Mouse (Mus musculus) retina, postnatal 7 days (tissue): ENCODE measurements around the gene Ccdc27.

Experiments
- DNase-seq: peaks from one replicate; pipeline ENCODE4 v3.0.0-alpha.2; 2012; ENCODE audit warnings: low read depth, low spot score

The Ccdc27 gene

DNA sequence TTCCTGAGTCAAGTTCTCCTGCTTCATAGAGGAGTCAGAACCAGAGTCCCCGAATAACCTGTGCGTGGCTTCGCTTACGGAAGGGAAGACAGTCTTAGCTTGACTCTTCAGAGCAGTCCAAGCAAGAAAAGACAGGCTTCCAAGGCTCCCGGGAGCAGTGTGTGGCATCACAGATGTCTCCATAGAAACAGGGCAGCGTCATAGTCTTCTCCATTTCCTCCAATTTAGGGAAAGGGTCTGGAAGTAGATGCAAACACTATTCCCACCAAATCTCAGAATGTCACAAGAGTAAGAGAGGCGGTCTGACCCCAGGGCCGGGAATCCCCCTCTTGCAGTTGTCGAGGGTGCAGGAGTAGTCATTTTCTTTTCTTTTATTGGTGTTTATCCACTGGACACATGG lies at the start of gene Ccdc27:
Gene Ccdc27, minus strand, starts transcription at position 101 of the 400 bp plus-strand sequence.
- no peak for DNase-seq

DNA sequence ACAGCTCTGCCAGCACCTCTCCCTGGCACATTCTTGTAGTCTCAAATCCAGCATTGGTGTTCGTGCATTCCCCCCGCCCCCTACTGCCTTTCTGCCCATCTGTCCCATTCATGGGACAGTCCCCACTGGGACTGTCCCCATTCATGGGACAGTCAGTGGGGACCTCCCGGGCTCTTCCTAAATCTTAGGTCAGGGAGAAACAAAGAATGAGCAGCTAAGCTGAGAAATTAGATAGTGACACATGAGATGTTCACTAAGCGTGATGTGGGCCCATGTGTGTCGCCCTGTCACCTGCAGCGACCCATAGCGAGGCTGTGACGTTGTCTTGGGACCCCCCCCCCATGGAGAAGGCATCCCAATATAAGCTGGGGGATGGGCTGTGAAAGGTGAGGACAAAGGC lies 48.9 kb upstream of the Ccdc27 start:
- DNase-seq: no peak

DNA sequence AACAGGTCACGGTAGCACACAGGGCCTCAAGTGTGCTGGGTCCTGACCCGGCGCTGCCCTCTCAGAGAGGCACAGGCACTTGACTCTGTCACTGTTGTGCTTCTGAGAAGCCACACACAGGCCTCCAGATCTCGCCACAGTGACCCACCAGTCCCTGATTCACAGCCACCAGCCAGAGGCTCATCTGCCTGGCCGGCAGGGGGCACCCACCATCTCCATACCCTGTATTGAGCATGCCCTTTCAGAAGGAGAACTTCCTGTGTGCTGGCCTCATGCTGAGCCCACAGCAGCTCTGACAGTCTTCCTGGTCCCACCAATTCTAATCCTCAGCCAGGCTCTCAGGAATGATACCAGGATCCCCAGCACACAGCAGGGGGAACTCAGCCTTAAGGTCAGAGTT lies 46.7 kb upstream of the Ccdc27 start:
- no peak for DNase-seq

DNA sequence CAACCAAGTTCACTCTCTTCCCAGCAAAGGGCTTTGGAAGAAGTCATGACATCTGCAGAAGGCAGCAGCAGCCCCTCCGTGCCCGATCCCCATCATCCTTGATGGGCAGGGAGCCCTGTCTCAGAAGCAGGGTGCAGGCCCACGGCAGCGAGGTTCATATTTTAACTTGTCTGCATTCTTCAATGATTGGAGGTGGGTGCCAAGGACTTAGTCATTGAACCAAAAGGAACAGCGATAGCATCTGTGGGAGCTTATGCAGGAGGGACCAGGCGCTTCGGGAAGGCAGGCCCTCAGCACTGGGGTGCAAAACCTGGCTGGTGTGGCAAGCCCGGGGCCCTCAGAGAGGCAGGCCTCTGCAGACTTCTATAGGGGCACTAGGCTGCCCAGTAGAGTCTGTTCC lies 44.0 kb upstream of the Ccdc27 start:
- DNase-seq: no peak

DNA sequence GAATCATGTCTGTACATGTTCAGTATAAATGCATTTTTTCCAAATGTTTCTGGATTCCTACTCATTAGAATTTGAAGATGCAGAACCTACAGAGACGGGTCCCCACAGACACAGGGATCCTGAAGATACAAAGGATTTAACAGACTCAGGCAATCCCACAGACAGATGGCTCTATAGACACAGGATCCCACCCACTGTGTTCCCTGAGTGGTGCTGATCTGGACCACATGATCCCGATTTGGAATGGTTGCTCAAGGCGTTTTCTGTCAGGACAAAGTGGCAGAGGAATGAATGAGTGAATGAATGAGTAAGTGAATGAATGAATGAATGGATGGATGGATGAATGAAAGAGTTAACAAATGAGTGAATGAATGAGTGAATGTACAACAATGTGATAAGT lies 43.4 kb upstream of the Ccdc27 start:
- DNase-seq: no peak

DNA sequence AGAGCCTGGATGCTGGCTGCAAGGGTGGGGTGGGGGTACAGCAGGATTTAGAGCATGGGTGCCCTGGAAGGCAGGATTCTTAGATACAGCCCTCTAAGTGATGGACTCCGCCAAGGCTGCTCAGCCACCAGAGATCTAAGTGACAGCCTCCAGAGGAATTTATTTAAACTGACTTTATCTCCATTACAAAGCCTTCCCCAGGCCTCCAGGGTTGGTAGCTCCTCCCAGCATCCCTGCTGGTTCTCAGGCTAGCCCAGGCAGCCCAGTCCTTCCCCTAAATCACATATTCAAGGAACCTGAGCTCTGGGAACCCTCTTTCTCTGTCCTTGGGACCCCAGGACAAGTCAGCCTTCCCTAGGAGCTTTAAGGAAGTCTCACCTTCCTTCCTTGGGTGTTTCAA lies 39.5 kb upstream of the Ccdc27 start:
- no peak for DNase-seq

DNA sequence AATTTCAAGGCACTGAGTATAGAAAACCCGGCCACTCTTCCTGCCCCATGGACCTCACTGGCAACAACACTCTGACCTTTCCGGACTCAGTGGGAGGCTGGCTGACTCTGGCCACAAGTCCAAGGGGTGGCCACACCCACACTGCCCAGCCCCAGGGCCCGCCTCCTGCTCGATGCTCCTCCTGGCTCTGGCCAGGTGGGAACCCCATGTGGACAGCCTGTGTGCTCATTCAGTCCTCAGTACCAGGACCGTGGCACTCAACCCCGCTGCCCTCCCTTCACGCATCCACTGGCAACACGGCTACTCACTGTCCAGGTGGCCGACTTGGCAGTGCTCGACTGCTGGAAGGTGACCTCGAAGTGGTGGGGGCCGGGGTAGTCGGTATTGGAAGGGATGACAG lies 38.5 kb upstream of the Ccdc27 start:
- no peak for DNase-seq

DNA sequence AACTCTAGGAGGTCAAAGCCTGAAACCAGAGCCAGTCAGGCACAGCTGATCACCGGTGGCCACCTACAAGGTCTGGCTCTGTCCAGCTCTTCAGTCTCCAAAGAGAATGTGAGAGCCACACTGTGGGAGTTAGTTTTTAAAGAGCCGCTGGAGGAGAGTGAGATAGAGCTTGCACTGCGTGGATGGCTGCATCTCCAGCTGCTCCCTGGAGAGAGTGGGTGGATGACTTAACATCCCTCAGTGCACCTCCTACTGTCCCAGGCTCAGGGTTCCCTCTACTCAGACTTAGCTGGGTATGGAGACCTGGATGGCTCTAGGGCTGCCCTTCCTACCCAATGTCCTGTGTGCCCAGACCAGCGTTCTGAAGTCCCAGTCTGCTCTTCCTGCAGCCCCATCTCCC lies 37.7 kb upstream of the Ccdc27 start:
- DNase-seq: no peak

DNA sequence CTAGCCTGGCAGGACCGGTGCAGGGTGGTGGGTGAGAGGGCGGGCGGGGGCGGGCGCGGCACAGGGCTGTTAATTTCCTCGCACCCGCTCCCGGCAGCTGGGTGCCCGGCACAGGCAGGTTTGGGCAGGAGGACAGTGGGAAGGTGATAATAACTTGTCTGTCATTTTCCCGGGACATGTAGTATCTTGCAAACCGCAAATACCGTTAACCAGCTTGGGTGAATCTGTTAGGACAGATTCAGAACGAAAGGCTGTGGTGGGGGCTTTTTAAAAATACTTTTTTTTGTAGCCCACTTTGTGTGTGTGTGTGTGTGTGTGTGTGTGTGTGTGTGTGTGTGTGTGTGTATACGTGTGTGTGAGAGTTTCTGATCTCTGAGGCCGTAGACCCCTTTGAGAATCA lies 29.5 kb upstream of the Ccdc27 start:
- no peak for DNase-seq

DNA sequence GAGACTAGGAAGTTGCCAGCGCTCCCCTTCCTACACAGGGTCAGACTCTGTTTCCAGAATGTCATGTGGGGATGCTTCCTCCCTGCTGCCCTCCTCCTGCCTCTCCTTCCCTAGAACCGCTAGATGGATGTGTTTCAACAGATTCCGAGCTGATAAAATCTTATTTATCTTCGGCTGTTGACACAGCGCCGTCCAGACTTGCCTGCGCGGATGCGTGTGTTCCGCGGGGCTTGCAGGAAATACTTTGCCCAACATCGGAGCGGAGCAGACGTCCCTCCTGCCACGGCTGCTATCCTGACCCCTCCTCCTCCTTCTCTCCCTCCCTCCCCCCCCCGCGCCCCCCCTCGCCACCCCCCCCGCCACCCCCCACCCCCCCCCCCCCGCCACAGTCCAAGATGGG lies 29.0 kb upstream of the Ccdc27 start:
- no peak for DNase-seq

DNA sequence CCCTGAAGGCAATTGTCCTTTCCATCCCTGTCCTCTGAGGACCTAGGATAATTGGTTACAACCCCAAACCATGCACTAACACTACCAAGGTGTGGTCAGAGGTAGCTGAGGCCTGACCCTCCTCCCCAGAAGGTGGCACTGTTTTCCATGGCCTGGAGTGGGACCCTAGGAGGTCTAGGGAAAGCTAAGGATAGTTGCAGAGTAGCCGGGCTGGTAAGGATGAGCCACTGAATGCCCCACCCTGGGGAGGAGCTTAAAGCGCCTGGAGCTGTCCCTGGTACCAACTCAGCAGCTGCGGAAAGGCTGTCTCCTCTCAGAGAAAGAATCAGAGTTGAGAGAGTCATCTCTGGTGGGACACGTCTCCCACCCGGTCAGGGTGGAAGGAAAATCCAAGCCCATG lies 28.4 kb upstream of the Ccdc27 start:
- DNase-seq: peak; percentile 13

DNA sequence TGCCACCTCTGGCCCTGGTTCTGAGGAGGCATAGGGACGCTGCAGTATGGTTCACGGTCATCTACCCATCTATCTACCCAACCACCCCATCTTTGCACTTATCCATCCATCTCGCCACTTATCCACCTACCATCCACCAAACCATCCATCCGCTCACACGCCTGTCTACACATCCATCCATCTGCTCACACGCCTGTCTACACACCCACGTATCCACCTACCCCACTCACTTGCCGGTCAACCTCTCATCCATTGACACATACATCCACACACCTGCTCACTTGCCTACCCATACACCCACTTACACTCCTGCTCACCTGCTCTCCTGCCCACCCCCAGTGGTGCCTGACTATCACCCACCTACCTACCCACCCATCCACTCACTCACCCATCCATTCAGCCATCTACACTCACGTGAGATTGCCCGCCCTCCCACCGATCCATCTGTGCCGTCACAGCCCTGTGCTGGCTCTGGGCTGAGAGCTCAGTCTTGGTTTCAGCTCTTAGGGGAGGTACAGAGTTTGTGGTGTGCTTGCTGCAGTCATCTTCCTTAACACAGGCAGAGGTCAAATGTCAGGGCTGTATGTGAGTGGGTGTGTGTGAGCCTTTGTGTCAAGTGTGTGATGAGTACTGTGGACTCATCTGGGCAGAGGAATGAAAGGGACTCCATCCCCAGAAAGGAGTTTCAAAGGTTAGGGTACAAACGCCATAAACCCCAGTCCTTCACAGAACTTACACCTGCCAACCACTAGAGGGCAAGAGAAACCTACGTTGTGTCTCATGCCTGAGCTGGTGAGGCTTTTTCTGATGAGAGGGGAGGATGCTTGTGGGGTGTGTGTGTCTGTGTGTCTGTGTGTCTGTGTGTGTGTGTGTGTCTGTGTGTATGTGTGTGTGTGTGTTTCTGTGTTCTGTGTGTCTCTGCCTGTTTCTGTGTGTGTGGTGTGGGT lies 22.6 kb upstream of the Ccdc27 start:
- DNase-seq: peak; percentile 43

DNA sequence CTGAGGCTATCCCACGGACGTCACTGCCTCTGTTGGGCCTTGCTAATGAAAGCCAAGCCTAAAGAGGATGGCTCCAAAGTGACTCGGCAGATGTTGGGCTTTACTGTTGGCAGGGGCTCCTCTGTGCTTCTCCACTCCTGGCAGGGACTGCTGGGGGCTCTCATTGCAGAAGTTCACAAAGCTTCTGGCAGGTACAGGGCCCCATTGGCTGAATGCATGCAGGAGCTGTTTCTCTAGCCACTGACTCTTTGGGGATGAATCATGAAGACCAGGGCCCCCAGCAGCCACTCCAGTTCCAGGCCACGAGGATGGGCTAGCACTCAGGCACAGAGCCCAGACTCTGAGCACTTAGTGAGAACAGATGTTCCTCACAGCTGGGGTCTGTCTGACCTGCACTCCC lies 15.2 kb upstream of the Ccdc27 start:
- DNase-seq: no peak

DNA sequence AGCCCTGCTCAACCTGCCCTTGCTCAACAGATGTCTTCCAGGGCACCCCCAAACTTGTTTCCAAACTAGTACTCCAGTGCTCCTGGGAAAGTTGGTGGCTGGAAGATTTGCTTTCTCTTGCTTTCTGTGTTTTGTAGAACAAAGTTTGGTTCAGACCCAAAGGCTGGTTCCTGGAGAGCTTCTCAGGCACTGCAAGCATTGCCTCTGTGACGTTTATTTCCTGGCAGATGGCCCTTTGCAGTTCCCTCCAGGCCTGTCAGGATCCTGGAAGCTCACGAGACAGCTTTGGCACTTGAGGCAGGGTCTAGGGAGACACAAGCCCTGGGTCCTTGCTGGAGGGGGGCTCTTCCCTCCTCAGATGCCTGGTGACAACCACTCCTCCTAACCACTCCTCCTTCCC lies 14.2 kb upstream of the Ccdc27 start:
- no peak for DNase-seq

DNA sequence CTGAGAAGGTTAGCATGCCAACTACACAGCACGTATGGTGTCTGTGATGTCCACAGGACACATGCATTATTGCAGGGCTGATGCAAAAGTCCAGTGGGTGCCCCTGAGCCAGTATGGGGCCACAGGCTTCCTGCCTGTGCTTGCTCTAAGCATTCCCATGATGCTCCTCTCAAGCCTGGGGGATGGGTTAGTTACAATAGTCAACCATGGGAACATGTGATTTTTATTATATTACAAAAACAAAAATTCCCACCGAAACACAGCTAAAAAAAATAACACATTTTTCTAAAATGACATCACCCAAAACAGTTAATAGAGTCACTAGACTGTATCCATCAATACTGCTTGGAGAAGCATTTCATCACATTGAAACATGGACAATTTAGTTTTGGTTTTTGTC lies 13.6 kb upstream of the Ccdc27 start:
- no peak for DNase-seq

DNA sequence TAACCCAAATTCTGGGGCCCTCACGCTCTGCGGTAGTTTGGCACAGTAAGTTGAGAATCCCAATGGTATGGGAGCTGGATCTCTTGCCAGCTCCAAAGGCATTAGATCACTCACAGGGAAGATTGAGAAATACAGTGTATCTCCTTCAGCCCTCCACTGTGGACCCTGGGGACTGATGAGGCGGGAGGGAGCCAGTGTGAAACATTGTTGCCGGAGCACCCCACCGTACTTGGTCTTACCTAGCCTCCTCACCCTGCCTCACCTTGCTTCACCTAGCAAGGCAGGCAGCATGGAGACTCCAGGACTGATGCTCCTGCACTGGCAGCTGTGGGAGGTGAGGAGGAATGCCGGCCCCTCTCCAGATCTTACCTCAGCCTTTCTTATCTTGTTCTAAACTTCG lies 13.0 kb upstream of the Ccdc27 start:
- DNase-seq: no peak

DNA sequence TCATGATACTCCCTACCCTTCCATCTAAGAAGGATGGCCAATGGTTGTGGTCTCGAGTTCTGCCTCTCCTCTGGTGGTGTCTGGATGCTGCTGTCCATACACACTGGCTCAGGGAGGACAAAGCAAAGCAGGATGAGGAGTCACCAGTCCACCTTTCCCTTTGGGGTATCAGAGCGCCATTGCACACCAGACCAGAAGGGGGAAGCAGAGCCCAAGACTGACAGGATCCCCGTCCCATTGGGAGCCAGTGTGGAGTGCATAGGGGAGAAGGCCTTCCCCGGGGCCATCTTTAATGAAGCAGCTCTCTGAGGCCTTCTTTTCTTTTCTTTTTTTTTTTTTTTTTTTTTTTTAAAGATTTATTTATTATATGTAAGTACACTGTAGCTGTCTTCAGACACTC lies 10.6 kb upstream of the Ccdc27 start:
- DNase-seq: no peak

DNA sequence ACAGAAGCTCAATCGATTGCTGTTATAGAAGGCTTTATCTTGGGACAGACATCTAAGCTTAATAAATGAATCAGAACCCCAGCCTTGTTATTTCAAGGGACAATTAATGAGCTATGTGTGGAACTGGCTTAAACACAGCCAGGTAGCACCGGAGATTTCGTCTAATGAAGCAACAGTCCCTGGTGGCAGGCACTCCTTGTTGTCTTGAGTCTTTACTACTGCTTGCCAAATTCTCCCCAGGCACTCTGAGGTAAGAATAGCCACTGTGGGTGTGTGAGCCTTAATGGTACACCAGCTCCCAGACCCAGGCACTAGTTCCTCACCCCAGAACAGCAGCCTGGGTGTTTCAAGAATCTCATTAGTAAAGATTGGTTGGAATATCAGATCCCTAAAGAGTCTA lies 8.9 kb upstream of the Ccdc27 start:
- no peak for DNase-seq

DNA sequence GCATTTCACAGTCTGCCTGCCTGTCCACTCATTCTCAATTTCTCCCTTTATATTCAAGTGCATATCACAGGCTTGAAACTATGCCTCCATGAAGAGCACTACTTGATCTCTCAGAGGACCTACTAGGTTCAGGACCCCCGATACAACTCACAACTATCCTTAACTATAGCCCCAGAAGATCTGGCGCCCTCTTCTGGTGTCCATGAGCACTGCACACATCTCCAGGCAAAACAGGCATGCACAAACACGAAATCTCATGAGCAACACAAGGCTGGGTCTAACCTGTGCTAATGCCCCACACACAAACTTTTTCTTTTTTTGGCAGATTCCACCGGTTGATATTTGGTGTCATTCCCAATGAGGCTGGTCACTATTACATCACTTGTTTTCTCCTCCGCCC lies 3.4 kb upstream of the Ccdc27 start:
- no peak for DNase-seq

DNA sequence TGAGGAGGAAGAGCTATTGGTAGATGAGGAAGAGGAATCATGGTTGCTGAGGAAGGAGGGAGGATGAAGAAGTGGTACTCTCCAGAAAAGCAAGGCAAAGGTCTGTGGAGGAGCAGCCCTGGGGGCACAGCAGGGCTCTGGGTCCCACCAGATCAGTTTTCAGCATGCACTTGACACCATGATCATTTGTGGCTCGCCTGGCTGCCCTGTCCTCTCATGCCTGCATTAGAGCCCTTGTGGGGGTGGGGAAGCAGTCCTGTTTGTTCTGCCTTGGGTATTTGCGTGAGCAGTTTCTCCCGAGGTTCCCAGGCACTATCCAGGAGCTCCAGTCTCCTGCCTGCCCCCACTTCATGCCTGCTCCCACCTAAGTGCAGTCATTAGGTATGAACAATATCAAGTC lies 5.4 kb downstream of the Ccdc27 start:
- DNase-seq: no peak

DNA sequence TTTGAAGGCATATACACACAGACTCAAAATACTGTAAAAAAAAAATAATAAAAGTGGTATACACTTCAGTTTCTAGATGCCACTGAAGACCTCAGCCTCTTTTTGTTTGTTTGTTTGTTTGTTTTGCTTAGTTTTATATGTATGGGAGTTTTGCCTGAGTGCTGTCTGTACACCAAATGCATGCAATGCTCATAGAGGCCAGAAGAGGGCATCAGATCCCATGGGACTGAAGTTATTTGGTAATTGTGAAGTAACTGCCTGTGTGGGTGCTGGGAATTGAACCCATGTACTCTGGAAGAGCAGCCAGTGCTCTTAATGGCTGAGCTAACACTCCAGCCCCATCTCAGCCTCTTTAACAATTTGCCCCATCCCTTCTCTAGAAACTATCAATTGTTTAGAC lies 13.8 kb downstream of the Ccdc27 start:
- no peak for DNase-seq

DNA sequence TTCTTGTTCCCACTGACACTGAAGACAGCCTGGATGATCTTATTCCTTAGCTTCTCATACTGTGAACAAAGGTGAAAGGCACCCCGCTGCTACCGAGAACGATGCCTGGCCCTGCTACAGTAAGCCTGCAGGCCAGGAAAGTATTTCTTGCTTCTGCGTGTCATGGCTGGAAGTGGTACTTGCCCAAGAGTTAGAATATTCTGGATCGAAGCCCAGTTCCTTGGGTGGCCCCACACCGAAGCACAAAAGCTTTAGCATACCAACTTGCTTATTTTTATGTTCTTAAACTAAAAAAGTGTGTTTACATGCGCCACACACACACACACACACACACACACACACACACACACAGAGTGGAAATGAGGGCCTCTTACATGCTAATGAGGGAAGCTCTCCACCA lies 14.4 kb downstream of the Ccdc27 start:
- DNase-seq: no peak

DNA sequence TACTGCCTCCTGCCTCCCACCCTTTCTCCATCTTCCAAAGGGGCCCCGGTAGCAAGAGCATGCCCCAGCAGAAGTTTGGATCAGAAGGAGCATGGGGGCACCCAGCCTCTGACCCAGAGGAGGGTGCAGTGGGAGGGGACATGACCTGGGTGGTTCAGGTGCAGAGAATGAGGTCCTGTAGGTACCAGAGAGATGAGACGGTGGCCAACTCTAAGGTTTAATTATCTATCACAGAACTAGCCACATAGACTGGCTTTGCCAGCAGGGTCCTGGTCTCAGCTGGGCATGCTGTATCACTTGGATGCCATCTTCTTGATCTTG lies 16.1 kb downstream of the Ccdc27 start:
- no peak for DNase-seq
